Mouse (Mus musculus): Measurements from ENCODE around the gene Samd4b. TPM values are rescaled to one million over a fixed set of nuclear protein-coding genes. Genes with fewer than 3 reads are reported as not detected.
A peak's percentile ranks its signal among the peaks of the same experiment; 100 is the strongest.

Samd4b gene
- polyA plus RNA-seq, 1 experiment from 2014 or later: 33.6 TPM

DNA sequence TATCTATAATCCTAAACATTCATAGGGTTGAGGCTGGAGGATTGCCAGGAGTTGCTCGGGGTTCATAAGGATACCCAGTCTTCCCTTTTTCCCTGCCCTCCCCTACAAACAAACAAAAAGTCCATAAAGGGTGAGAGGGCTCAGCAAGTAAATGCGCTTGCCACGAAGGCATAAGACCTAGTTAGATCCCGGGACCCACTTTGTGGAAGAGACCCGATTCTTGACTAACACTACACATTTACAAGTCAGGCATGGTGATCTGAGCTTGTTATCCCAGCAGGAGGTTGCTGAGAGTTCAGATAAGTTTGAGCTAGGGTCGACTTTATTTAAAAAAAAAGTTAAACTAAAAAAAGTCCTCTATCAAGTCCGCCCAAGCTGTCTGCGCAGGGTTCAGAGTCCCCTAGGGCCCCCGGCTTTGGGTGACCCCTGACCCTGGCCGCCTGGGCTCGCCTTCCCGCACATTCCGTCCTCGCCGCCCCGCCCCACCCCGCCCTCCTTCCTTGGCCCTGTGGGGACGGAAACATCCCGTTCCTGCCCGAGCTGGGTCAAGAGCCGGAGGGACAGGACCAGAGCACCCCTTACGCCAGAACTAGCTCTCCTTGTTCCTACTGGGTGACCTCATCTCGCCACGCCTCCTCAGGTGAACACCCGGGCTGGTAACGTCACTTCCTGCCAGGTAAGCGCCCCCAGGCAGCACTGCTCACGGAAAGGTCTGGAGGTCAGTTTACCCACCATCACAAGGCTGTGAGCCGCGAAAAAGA, 221.8 kb downstream of the Samd4b start:
- Histone ChIP-seq H3K36me3 (0 out of 2 replicates have a peak, but pooled peaks cover 3% of the 10 kb centered on the region), H3K9ac (peak overlapping the region; percentile 57), H3K9me3 (replicated peaks) (no peaks in the 10 kb centered on the region), H3K4me2 (peak overlapping the region; percentile 88), H3K27ac (peak overlapping the region; percentile 100), H3K4me3 (replicated peaks) (peak overlapping the region; percentile 75), H3K4me1 (peaks cover 72% of the 10 kb centered on the region), H3K27me3 (no peaks in the 10 kb centered on the region)
- no peak for ATAC-seq (replicated peaks; ENCODE audit: low FRiP score)
- WGBS: 4% methylated on average over 30 of the region's 30 CpGs

DNA sequence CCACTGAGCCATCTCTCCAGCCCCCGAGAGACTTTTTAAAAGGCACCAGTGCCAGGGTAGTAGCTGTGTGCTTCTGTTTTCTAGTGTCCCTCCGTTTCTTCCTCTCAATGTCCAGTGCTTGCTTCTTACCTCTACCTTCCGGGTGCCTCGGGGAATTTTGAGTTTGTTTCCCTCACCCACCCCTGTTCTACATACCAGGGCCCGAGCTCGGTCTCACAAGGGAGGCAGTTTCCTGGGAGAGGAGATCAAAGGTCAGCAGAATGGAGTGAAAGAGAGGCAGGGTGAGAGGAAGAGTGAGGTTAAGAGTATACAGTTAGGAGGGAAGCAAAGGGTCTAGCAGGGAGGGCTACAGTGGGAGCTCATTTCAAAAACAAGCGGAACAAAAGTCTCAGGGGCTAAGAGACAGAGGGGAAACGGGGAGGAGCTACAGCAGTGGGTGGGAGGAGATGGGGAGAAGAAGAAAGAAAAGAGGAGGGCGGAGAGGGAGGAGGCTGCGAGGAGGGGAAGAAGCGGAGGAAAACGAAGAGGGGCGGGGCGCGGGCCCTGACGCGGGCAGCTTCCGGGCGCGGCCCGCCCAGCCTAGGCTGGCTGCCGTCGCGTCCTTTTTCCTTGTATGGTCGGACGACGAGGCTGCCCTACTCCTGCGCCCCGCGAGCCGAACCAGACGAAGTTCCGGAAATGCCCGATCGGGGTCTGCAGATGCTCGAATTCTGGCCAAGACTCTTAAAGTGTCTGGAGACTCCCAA, 222.6 kb downstream of the Samd4b start:
- no peaks in the 10 kb centered on the region for H3K9me3 ChIP-seq (replicated peaks)
- H3K4me3 ChIP-seq (replicated peaks): peak overlapping the region; percentile 75
- under 1% methylated on average over 36 of the region's 36 CpGs for WGBS
- H3K27me3 ChIP-seq: no peaks in the 10 kb centered on the region
- peak; percentile 46 for ATAC-seq (replicated peaks; ENCODE audit: low FRiP score)
- peak overlapping the region; percentile 100 for H3K27ac ChIP-seq
- H3K9ac ChIP-seq: peak overlapping the region; percentile 57
- H3K4me1 ChIP-seq: peaks cover 72% of the 10 kb centered on the region
- 0 out of 2 replicates have a peak, but pooled peaks cover 3% of the 10 kb centered on the region for H3K36me3 ChIP-seq
- H3K4me2 ChIP-seq: peak overlapping the region; percentile 88

DNA sequence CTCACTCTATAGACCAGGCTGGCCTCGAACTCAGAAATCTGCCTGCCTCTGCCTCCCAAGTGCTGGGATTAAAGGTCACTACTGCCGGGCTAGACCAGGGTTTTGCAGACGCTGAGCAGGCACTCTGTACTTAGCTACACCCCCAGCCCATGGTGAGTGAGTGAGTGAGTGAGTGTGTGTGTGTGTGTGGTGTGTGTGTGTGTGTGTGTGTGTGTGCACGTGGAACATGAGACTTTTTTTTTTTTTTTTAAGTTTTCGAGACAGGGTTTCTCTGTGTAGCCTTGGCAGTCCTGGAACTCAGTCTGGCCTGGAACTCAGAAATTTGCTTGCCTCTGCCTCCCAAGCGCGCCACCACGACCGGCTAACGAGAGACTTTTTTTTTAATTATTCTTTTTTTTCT, 223.3 kb downstream of the Samd4b start:
- H3K4me1 ChIP-seq: peaks cover 73% of the 10 kb centered on the region
- H3K36me3 ChIP-seq: peaks cover 10% of the 10 kb centered on the region; the same call in 1 of the 2 replicates
- peak overlapping the region; percentile 100 for H3K27ac ChIP-seq
- WGBS: 76% methylated on average over 10 of the region's 10 CpGs
- ATAC-seq (replicated peaks; ENCODE audit: low FRiP score): no peak
- no peaks in the 10 kb centered on the region for H3K27me3 ChIP-seq
- no peaks in the 10 kb centered on the region for H3K9me3 ChIP-seq (replicated peaks)
- peak overlapping the region; percentile 88 for H3K4me2 ChIP-seq
- H3K4me3 ChIP-seq (replicated peaks): peak overlapping the region; percentile 75; the same call in 1 of the 2 replicates
- H3K9ac ChIP-seq: peak overlapping the region; percentile 57; the same call in 1 of the 2 replicates

DNA sequence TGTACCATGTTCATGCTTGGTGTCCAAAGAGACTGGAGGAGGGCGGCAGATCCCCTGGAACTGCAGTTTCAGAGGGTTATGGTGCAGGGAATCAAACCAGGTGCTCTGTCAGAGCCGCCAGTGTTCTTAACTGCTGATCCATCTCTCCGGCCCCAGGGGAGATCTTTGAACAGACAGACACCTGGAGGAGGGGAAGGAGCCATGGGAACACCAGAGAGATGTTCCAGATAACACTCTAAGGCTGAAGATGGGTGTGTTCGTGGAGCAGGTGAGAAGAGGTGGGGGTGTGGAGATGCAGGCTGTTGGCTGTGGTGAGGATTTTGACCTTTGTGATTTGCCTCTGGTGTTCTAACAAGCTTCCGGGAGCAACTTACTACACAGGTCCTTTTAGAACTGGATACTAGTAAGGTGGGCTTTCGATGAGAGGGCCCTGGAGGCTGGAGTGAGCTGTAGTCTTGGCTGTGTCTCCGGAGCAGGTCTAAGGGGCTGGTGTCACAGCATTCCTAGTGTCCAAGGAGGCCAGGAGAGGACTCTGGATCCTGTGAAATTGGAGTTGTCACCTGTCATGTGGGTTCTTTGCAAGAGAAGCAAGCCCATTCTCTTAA, 224.0 kb downstream of the Samd4b start:
- WGBS: 76% methylated on average over 7 of the region's 7 CpGs
- Histone ChIP-seq H3K27me3 (no peaks in the 10 kb centered on the region), H3K9ac (no peak overlapping the region), H3K4me3 (replicated peaks) (no peak overlapping the region), H3K36me3 (peaks cover 16% of the 10 kb centered on the region), H3K4me2 (no peak overlapping the region), H3K9me3 (replicated peaks) (no peaks in the 10 kb centered on the region), H3K27ac (peak overlapping the region; percentile 100), H3K4me1 (peaks cover 74% of the 10 kb centered on the region)
- no peak for ATAC-seq (replicated peaks; ENCODE audit: low FRiP score)

DNA sequence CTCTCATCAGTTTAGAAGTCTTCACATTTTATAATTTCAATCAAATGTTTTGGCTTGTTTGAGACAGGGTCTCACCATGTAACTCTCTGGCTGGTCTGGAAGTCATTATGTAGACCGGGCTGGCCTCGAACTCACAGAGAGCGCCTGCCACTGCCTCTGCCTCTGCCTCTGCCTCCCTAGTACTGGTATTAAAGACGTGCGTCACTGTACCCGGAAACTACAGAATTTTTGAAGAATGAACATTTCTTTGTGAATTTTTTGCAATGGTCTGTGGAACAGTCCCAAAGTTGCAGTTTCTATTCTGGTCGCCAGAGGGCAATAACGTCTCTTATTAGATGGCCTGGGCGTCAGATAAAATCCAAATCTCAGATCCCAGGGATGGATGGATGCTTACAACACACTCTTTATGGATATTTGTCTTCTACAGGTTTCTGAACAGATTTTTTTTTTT, 224.8 kb downstream of the Samd4b start:
- peak overlapping the region; percentile 88 for H3K4me3 ChIP-seq (replicated peaks)
- peaks cover 74% of the 10 kb centered on the region for H3K4me1 ChIP-seq
- H3K4me2 ChIP-seq: peak overlapping the region; percentile 73
- peak overlapping the region; percentile 97 for H3K27ac ChIP-seq
- H3K36me3 ChIP-seq: peaks cover 25% of the 10 kb centered on the region
- H3K27me3 ChIP-seq: no peaks in the 10 kb centered on the region
- ATAC-seq (replicated peaks; ENCODE audit: low FRiP score): peak; percentile 7
- no peaks in the 10 kb centered on the region for H3K9me3 ChIP-seq (replicated peaks)
- 0% methylated on average over 9 of the region's 9 CpGs for WGBS
- peak overlapping the region; percentile 34; the same call in 1 of the 2 replicates for H3K9ac ChIP-seq

DNA sequence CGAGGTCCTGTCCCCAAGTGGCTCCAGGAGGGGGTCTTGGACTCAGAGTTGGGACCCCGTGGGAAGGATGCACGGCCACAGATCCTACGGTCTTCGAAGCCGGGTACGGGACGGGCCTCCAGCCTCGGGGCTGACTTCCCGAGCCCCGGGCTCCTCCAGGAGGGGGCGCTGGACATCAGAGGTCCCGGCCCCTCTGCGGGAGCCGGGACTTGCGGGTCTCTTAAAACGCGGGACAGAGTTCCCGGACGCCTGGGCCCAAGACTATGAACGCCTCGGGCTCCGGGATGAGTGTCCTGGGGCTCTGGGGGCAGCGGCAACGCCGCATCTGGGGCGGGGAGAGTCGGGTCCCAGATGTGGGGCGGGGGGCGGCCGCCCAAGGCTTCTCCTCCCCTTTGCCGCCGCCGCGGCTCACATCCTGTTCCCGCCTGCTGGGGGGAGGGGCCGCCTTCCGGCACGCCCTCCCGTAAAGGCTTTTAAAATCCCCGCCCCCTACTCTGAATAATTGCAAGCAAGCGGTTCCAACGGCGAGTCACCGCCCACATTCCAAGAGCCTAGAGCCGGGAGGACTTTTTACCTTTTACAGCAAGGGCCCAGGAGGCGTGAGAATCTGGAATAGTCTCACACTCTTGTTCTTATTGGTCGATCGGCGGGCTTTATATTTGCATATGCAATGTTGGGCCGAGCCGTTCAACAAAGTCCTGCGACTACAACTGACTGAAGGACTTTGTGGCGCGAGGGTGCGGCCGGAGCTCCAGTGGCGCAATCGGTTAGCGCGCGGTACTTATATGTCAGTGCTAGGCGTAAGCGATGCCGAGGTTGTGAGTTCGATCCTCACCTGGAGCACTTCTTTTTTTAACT, 225.5 kb downstream of the Samd4b start, which contains the start of gene Plekhg2:
Plekhg2 (minus strand) TSS at position 349 of the 858 bp plus-strand sequence.
- Histone ChIP-seq H3K4me1 (peaks cover 68% of the 10 kb centered on the region), H3K9ac (peak within 1 kb of the TSS; percentile 98), H3K27ac (peak within 1 kb of the TSS; percentile 97), H3K9me3 (replicated peaks) (no peaks in the 10 kb centered on the region), H3K27me3 (no peaks in the 10 kb centered on the region), H3K4me2 (peak within 1 kb of the TSS; percentile 73), H3K4me3 (replicated peaks) (peak within 1 kb of the TSS; percentile 88), H3K36me3 (peaks cover 28% of the 10 kb centered on the region)
- WGBS: under 1% methylated on average over 58 of the region's 66 CpGs
- peak; percentile 91 for ATAC-seq (replicated peaks; ENCODE audit: low FRiP score)

DNA sequence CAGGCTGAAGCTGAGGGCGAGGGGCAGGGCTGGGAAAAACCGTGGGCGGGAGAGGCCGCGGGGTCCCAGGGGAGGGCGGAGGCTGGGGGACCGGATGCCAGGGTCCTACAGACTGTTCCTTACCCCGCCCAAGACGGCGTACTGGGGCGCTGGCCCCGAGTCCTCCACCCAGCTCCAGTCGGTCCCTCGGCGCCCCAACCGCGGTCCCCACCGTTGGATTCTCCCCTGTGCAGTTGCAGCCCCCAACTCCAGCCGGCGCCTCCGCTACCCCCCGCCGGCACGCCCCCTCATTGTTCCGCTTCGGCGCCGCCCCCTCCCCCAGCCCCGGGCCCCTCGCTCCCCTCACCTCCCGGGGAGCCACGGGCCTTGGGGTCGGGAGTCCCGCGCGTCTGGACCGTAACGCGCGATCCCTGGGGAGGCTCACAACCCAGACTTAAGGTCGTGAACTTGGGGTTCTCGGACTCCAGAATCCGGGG, 226.4 kb downstream of the Samd4b start:
- Histone ChIP-seq H3K36me3 (peaks cover 38% of the 10 kb centered on the region), H3K27me3 (no peaks in the 10 kb centered on the region), H3K4me1 (peaks cover 60% of the 10 kb centered on the region), H3K9me3 (replicated peaks) (no peaks in the 10 kb centered on the region), H3K4me3 (replicated peaks) (peak overlapping the region; percentile 88), H3K4me2 (peak overlapping the region; percentile 73), H3K27ac (peak overlapping the region; percentile 97), H3K9ac (peak overlapping the region; percentile 98)
- WGBS: under 1% methylated on average over 41 of the region's 43 CpGs
- ATAC-seq (replicated peaks; ENCODE audit: low FRiP score): 0 out of 2 replicates have a peak, but pooled peaks have one; percentile 2

DNA sequence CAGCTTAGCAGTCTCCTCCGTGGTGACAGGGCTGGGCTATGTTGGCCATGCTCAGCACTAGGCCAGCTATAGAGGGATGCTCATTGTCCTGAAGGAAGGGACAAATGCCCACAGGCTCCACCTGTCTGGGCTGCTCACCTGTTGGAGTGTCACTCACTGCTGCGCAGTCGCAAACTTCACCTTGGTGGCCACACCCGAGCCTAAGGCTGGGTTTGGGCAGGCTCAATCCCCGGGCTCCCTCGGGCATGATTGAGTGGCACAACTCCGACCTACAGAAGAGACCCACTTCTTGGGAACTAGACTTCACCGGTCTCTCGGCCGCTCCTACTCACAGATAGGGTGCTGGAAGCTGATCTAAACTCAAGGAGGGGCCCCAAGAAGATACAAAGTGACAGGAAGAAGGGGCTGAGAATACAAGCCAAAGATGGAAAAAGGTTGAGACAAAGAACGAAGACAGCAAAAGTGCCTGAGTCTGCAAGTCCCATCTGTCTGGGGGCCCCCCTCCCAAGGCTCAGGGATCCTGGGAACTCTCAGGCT, 226.9 kb downstream of the Samd4b start:
- Histone ChIP-seq H3K27ac (peak overlapping the region; percentile 97), H3K27me3 (no peaks in the 10 kb centered on the region), H3K4me3 (replicated peaks) (peak overlapping the region; percentile 88), H3K9me3 (replicated peaks) (no peaks in the 10 kb centered on the region), H3K36me3 (peaks cover 43% of the 10 kb centered on the region), H3K9ac (peak overlapping the region; percentile 98), H3K4me1 (peaks cover 55% of the 10 kb centered on the region), H3K4me2 (peak overlapping the region; percentile 73)
- 4% methylated on average over 11 of the region's 11 CpGs for whole genome bisulfite sequencing
- ATAC-seq (replicated peaks; ENCODE audit: low FRiP score): no peak

DNA sequence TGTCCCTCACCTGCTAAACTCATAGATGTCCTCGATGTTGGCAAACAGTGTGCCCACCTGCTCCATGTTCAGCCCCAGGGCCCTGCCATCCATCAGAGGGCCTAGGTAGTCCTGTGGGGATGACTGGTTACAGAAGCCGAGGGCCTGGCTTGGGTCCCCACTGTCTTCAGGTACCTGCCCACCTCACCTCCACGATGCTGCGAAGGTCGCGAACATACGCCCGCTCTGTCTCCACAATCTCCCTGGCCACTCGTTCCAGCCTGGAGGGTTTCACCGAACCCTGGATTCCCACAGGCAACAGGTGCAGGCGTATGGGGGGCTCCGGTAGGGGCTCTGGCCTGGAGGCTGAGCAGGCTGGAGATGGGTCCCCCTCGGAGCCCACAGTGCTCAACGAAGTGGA, 227.9 kb downstream of the Samd4b start:
- peaks cover 53% of the 10 kb centered on the region for H3K36me3 ChIP-seq
- H3K4me1 ChIP-seq: peaks cover 47% of the 10 kb centered on the region
- no peaks in the 10 kb centered on the region for H3K27me3 ChIP-seq
- peak overlapping the region; percentile 88 for H3K4me3 ChIP-seq (replicated peaks)
- no peaks in the 10 kb centered on the region for H3K9me3 ChIP-seq (replicated peaks)
- whole genome bisulfite sequencing: 91% methylated on average over 14 of the region's 14 CpGs
- no peak for ATAC-seq (replicated peaks; ENCODE audit: low FRiP score)
- no peak overlapping the region for H3K27ac ChIP-seq
- peak overlapping the region; percentile 73 for H3K4me2 ChIP-seq
- peak overlapping the region; percentile 98 for H3K9ac ChIP-seq

DNA sequence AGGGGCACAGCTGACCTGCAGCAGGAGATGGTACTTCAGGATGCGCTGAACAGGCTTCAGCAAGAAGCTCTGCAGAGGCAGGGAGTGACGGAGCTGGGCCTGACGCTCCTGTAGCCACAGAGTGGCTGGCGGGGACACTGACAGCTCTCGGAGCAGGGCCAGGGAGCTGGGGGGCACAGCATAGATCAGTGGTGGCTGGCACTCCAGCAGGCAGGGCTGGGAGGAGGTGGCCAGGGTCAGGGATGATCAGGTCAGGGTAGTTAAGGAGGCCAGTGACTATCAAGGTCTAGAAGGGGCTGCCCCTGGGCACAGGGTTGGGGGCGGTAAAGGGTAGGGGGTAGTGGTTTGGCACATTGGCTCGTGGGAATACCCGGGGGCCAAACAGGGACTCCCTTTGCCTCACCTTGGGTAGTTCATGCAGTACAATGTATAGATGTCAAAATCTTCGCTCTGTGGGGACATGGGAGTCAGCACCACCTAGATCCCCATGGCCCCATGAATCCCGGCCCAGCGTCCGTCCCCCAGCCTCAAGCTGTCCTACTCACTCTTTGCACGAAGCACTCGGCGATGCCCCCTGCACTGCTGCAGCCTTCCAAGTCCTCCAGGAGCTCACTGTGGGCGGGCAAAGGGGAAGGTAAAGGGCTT, 229.5 kb downstream of the Samd4b start:
- no peak for ATAC-seq (replicated peaks; ENCODE audit: low FRiP score)
- WGBS: 93% methylated on average over 16 of the region's 16 CpGs

More for the DNA sequence above, 229.5 kb downstream of the Samd4b start:
- H3K4me1 ChIP-seq: peaks cover 32% of the 10 kb centered on the region
- H3K27ac ChIP-seq: no peak overlapping the region
- no peak overlapping the region for H3K9ac ChIP-seq
- H3K27me3 ChIP-seq: no peaks in the 10 kb centered on the region
- H3K4me3 ChIP-seq (replicated peaks): no peak overlapping the region
- peak overlapping the region; percentile 73; the same call in 1 of the 2 replicates for H3K4me2 ChIP-seq
- H3K9me3 ChIP-seq (replicated peaks): no peaks in the 10 kb centered on the region
- H3K36me3 ChIP-seq: peaks cover 69% of the 10 kb centered on the region

Measured in kidney, embryonic 15.5 days (tissue).